Mouse (Mus musculus) heart, postnatal 36 days (tissue): ENCODE results near the gene B4galnt2. TPM values are rescaled to one million over a fixed set of nuclear protein-coding genes. Genes with fewer than 3 reads are reported as not detected.

Source experiments
- DNase-seq, 2 experiments: peaks; one replicate each; pipeline ENCODE4 v3.0.0; 2021 to 2022
- intact Hi-C: fragments of 180-260 bp; cut with DNase I; formaldehyde crosslinking; loops from one replicate; pipeline ENCODE4 v1.15.1; 2025
- total RNA-seq, 2 experiments: library from RNA; stranded (reverse); gene quantifications; 2 replicates each; pipeline ENCODE4 v1.2.3; 2021

Gene B4galnt2
- total RNA-seq, 2 experiments from 2014 or later: not detected

DNA sequence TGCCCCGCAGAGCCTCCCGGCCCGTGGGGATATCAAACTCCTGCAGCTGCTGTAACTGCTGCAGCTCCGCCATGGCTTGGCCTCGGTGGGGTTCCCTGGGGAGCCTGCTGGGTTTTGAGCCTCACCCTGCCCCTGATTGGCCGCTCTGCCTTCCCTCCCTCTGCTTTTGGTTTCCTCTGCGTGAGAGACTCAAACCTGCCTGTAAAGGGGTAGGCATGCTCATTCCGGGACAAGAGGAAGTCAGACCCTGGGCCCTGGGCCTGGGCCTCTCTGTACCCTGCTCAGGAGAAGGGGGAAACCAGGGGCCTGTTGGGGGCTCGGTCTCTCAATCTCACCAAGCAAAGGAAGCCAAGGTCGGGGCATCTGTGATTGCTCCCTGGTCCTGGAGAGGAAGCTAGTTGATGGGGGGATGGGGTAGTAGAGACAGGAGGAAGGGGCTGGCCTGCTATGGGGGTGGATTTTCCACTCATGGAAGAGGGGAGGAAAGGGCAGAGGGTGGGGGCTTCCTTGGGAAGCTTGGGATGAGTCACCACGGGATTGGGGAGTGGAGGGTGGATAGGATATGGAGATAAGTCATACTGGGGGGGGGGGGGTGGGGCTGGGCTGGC, 72.5 kb downstream of the B4galnt2 start, which contains the start of gene Abi3:
TSS of gene Abi3 (minus strand) at position 403 of the 608 bp plus-strand sequence.
- intact Hi-C loops: no loop called here
- peak; percentile 63 to 70 for DNase-seq

DNA sequence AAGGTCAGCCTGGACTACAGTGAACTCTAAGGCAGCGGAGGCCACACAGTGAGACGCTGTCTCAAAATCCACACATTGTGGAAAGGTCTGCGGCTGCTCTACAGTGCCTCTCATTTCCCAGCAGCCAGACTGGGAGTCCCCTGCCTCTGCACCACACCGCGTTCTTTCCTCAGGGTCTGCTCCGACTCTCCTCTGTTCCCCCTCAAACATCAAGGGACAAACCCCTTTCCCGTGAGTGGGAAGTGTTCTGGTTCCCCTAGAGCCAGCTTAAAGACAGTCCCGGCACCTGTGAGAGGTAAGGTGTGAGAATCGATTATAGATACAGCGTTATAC, 73.2 kb downstream of the B4galnt2 start:
- no peak for DNase-seq
- intact Hi-C loops: no loop called here

DNA sequence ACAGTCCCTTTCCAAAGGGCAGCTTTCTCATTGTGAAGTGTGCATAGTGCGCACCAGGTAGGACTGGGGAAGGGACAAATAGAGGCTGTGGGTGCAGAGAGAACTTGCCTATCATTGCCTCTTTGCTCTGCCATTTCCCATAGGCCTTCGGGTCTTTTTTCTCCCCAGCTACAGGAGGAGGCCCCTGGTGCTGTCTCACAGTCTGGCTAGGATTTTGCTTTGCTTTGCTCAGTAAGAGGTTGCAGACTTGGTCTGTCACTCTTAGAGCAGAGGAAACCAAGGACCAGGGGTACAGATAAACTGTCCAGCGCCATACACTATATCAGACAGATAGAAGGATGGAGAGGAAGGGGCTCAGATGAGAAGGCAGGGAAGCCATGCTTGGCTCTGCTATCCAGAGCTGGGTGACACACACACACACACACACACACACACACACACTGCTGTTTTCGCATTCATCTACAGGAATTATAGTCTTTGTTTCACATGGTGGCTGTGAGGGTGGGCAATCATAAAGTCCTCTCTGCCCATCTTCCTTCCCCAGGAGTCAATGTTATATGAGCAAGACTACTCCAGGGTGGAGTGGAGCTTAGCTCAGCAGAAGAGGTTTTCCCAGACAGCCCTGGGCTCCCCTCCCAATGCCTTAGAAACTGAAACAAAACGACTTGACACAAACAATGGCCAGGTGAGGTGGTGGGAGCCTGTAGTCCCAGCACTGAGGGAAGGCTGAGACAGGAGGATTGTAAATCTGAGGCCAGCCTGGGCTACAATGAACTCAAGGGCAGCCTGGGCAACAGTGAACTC, 73.8 kb downstream of the B4galnt2 start:
- no peak for DNase-seq
- intact Hi-C loops: no loop called here

DNA sequence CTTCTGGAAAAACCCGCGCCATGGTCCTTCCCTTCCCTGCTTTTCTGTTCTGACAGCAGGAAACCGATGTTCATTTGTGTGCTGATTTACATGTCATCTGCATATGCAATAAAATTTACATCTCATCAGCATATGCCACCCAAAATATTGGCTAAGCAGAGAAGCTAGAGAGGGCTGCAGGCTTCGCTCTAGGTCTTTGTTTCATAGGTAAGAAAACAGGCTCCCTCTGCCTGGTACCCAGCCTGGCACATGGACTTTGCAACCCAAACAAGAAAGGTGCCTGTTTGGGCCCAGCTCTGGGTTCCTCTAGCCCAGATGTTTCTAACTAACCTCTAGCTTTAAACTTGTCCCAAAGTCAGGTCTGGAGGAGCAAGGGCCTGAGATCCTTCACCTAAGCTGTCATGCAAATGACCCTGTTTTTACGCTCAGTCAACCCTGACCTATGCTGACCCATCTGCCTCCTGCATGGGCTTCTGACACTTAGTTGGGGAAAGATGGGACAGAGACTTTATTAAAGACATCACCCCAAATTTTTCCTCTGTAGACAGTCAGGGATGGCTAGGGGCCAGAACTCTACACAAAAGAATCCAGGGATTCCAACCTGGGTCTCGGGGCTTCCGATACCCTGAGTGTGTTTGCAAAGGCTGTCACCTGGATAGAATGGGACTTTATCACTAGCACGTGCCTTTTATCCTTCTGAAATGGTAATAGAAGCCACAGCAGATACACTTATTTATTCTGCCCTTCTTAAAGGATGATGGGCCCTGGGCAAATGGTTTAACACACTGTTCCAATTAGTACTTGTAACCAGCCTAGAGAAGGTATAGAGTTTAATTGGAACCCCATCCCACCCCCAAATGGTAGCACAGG, 75.5 kb downstream of the B4galnt2 start:
- DNase-seq: no peak
- intact Hi-C loops: no loop called here

DNA sequence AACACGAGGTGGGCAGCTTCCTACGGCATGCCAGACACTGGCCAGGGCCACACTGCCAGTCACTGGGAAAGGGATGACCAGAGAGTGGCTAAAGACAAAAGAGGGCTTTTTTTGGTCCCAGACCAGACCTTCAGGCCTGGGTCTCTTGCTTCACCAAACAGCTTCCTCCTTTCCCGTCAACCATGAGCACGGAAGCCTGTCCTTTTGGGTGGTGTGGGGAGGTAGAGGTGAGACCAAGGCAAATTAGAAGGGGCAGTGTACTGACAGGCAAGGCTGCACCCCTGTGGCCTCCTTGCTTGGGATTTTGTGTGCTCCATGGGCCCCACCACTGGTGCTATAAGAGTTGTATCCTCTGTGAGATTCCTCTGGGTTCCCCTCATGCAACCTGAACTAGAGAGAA, 76.1 kb downstream of the B4galnt2 start:
- intact Hi-C loops: no loop called here
- DNase-seq: no peak

DNA sequence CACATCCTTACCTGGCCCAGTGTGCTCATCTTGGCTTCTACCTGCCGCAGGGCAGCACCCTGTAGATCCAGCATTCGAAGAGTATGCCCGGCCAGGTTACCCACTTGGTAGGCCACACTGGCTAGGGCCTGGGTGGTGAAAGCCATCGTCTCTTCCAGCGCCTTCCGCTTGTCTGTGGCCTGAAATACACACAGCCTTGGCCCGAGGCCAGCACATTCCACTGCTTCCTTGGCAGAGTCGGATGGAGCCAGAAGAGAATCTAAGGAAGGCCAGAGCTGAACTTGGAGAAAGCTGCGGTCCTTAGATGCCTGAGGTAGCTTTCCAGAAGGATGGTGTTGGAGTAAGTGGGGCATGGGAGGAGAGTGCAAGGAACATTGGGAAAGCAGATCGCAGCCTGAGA, 77.6 kb downstream of the B4galnt2 start, which contains the start of gene Gngt2:
TSS of gene Gngt2 (plus strand) at position 158 of the 400 bp plus-strand sequence.
- intact Hi-C loops: no loop called here
- DNase-seq: peak; percentile 80 to 86

DNA sequence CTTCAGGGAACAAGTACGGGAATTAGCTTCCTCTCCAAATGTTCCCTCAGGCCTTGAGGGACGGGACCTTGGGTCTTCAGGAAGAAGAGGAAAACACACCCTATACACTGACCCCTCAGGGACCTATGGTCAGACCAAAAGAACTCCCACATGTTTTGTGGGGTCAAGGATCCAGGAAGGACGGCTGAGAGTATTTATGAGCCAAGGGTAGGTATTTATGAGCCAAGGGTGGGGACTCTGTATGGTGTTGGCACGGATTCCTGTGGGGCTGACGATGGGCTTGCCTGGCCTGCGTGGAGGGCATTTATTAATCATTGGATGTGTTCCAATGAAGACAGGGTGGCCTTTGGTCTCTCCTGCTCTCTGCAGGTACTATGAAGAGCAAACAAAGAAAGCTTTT, 78.3 kb downstream of the B4galnt2 start:
- intact Hi-C loops: no loop called here
- DNase-seq: no peak

DNA sequence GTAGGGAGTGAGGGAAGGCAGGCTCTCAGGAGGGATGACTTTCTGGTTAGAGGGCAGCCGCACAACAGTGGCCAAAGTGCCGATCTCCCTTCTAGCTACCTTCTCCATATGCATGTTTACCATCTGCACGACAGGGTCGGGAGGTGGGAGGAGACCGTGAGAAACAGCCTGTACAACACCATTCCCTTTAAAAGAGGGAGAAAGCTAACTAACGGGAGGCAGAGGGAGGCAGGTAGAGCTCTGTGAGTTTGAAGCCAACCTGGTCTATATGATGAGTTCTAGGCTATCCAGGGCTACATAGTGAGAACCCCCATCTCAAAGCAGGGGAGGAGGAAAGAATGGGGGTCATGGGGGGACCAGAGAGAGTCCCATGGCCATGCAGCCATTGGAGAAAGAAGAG, 78.9 kb downstream of the B4galnt2 start:
- intact Hi-C loops: no loop called here
- no peak for DNase-seq

DNA sequence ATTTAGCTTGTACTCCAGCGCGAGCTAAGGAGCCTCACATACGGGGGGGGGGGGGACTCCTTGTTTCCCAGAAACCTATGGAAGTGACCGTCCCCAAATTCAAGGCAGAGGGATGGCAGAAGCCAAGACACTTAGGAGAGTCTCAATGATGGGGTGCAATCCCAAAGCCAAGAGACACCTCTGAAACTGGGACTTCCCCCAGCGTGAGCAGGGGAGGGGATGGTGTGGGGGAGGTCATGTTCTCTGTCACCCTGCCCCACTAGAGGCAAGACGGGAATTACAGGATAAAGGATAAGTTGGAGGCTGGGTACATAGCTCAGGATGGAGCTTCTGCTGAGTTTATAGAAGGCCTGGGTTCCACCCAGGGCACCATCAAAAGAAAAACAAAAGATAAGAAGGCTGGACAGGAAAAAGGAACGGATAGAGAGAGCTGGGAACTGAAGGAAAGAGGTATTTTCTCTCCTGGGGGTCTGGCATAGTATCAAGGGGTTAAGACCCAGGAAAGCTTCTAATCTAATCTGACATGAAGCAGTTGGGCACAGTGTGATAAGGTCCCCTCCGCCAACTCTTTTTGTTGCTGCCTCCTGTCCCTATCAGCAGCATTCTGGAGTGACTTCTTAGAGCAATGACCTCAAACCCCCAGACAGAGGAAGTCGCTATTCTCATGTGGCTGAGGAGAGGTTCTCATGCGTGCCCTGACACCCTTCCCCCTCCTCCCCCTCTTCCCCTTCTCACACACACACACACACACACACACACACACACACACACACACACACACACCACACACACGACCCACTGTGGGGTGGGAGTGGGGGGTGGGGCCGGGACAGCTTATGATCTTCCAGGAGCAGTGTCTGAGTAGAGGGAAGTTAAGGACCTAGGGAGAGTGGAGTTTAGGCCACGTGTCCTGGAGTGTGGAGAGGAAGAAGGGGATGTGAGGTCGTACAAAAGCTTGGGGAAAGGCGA, 79.7 kb downstream of the B4galnt2 start:
- no peak for DNase-seq

DNA sequence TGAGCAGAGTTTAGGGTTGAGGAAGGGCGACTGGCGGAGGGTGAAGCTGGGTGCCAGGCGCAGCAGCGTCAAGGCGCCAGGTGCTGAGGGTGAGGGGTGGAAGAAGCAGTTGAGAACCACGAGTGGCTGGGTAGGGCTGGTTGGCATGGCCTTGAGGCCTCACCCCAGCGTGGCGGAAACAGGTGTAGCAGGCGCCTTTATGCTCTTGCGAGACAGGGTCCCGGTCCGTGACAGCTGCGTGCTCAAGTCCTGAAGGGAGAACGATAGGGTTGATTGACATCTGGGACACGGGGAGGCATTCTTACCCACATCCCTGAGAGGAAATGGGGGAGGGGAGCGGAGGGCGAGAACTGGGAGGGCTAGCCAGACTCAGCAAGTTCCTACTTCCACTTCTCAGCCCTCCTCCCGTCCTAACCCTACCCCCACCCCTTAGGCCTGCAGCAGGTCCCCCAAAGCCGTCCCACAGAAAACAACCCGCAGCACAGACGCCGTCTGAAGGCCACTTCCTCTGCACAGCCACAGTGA, 80.5 kb downstream of the B4galnt2 start:
- intact Hi-C loops: no loop called here
- no peak for DNase-seq

More for the DNA sequence above, 79.7 kb downstream of the B4galnt2 start:
- intact Hi-C loops: no loop called here

DNA sequence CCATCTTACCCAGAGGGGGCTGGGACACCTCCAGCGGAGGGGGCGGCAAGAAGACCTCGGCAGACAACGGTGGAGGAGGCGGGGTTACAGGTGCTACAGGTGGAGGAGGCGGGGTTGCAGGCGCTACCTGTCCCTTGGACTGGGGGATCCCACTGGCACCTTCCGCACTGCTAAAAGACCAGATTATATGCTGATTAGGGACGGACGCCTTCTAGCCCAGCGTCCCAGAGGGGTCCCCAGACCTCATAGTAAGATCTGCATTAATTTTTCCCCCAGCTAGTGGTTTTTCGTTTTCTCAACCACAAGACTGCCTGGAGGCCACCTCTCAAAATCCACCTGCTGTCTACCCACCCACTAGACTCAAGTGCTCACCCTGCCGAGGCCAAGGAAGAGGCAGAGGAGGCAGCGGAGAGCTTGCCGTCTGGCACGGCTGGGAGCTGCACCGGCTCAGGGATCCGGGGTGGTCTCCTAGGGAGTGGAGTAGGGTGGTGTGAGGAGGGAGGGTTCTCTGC, 81.0 kb downstream of the B4galnt2 start:
- intact Hi-C loops: no loop called here
- no peak for DNase-seq

DNA sequence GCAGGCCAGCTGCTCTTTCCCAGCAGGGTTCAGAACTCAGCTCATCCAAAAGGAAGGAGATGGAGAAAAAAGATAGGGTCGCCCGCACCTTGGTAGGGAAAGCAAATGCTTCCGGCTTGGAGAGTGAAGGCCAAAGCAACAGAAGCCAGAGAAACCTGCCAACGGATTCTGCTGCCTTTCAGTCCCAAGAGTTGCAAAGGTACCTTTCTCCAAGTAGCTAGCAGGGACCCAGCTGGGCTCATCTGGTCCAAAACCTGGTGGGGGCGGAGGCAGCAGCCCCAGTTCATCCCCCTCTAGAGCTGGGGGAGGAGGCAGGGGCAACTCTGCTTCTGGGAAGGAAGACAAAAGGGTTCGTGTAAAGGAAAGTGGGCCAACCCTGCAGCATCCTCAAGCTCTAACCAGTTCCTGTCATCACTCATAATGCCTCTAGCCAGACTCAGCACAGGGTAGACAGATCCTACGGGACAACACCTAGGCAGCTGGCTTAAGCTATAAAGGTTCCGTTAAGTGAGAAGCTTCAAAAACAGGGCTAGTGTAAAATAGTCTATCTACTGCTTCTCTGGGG, 81.6 kb downstream of the B4galnt2 start:
- intact Hi-C loops: no loop called here

DNA sequence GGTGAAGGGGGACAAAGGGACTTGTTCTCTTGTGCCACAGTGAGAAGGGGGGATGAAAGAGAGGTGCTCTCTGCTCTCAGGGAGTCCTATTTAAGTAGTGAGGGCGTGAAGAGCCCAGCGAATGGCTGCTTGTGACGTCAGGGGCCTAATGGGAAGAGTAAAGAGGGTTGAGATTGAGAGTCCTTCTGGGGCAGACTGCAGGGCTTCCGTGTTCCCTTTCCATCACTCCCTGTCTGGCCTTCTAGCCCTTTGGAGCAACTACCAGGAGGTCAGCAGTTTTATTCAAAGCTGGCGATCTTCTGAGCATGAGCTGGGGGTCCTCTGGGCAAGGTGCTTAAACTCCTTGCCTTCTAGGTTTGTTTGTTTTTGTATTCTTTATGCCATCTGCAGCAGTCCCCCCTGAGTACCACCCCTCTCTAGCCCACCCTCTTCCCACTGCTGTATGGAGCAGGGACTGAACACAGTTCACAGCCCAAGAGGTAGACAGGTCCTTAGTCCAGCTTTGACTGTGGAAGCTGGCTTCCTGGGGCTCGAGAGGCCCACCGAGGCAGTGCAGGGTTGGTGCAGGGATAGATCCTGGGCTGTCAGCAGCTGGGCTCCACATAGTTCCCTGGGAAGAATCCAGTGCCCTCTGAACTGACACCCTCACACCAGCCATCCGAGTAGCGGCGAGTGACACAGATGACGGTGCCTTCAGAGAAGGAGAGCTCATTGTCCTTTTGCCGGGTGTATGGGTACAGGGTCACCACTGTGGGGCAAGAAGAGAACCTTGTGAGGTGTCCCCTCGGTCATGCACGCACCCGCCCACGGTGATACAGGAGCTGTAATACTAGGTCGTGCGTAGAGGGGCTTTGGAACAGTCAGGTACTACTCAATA, 82.3 kb downstream of the B4galnt2 start:
- DNase-seq: no peak
- intact Hi-C loops: loop anchor here (1.0 kb wide), 1 partner anchor 20 kb away; no protein-coding TSS in a partner anchor

More for the DNA sequence above, 81.6 kb downstream of the B4galnt2 start:
- DNase-seq: no peak

DNA sequence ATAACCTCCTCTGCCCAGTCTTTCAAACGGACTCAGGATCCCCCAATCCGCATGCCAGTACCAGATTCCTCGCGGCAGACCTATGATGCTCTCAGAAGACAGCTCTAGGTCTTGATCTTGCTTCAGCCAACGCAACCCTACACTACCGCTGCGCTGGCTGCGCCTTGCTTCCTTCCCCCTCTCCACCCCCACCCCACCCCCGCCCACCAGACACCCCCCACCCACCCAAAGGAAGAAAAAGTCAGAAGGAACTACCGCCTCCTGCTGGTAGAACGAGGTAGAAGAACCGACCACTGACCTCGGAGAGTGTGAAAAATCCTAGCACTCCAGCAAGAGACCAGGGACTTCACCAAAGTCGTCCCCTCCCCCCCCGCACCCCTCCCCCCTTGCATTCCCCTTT, 83.0 kb downstream of the B4galnt2 start:
- no peak for DNase-seq
- intact Hi-C loops: loop anchor here (1.0 kb wide), 1 partner anchor 21 kb away; no protein-coding TSS in a partner anchor

DNA sequence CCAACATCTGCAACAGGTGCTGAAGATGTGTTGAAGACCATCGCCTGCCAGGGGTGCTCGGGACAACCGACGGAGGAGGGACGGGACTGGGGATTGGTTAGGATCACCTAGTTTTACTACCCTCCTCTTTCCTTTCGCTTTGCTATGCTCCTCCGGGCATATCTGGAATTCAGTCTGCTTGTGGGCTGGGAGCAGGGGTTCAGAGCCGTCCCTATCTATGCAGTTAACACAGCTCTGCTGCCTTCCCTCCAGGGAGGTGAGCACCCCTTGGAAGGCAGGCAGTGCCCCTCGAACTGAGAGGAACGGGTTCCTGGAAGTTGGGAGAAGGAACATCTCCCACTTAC, 83.4 kb downstream of the B4galnt2 start:
- no peak for DNase-seq
- intact Hi-C loops: no loop called here

DNA sequence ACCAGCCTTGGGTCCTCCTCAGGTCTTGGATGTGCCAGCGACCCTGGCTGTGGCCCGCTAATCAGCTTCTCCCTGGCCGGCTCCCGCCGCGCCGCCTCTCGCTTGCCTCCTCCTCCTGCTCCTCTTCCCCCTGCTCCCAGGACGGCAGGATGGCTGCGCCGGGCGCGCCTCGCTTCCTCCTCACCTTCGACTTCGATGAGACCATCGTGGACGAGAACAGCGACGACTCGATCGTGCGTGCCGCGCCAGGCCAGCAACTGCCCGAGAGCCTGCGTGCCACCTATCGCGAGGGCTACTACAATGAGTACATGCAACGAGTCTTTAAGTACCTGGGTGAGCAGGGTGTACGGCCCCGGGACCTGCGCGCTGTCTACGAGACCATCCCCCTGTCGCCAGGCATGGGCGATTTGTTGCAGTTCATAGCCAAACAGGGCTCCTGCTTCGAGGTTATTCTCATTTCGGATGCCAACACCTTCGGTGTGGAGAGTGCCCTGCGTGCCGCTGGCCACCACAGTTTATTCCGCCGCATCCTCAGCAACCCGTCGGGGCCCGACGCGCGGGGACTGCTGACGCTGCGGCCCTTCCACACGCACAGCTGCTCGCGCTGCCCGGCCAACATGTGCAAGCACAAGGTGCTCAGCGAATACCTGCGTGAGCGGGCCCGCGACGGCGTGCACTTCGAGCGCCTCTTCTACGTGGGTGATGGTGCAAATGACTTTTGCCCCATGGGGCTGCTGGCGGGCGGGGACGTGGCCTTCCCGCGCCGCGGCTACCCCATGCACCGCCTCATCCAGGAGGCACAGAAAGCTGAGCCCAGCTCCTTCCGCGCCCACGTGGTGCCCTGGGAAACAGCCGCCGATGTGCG, 84.0 kb downstream of the B4galnt2 start:
- peak in 1 of 2 experiments; percentile 24 for DNase-seq
- intact Hi-C loops: no loop called here

DNA sequence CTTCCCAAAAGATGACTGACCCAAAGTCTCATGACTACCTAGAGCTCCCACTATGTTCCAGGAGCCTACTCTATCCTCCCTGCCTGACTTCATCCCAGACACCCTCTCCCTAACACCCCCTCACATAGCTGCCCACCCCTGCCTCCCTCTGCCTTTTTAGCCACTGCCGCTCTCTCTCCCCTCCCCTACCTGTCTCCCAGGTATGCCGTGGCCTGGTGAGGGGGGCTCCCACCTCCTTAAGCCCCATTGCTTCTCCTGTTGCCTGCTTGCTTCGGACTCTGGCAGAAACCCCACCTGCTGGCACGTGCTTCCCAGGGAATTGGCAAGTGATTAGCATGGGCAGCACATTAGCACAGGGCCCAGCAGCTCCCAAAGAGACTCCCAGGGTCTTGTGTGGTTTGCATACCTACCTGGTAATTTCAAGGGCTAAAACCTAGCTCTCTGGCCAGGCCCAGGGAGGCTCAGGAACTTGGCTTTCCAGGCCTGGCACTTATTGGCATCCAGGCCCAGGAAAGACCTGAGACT, 85.1 kb downstream of the B4galnt2 start:
- intact Hi-C loops: no loop called here
- DNase-seq: no peak
